Mouse (Mus musculus): ENCODE results near the gene Ccdc162. TPM values are rescaled to one million over a fixed set of nuclear protein-coding genes. Genes with fewer than 3 reads are reported as not detected.

The Ccdc162 gene
- total and polyA plus RNA-seq, 3 experiments: 0.60 TPM; not detected in 2

GRCm38 (mm10) chr10:41757226-41757625 lies 40.8 kb upstream of the Ccdc162 start:
- Histone ChIP-seq H3K9me3 (replicated peaks) (no peaks in the 10 kb centered on the region), H3K4me3 (ENCODE audit: low read depth, low read length) (no peak overlapping the region), H3K36me3 (replicated peaks) (peaks cover 55% of the 10 kb centered on the region), H3K4me1 (ENCODE audit: insufficient read depth, low read depth, low read length) (peaks cover 5% of the 10 kb centered on the region; the same call in 1 of the 2 replicates), H3K27me3 (ENCODE audit: insufficient read depth, low read length) (no peaks in the 10 kb centered on the region)
- no peak for TF ChIP-seq POLR2AphosphoS5 (IDR thresholded peaks at IDR 0.05; ENCODE audit: insufficient replicate concordance, low read depth, low read length)
- TF ChIP-seq CTCF (IDR thresholded peaks at IDR 0.05; ENCODE audit: low read depth, low read length): no peak
- TF ChIP-seq TAL1 (conservative IDR thresholded peaks at IDR 0.05; ENCODE audit: low read depth, low read length): no peak
- no peak for TF ChIP-seq GATA1 (IDR thresholded peaks at IDR 0.05; ENCODE audit: borderline replicate concordance, low read length)
- no peak for TF ChIP-seq GATA2 (IDR thresholded peaks at IDR 0.05; ENCODE audit: borderline replicate concordance, low read depth, low read length)
- ATAC-seq (ENCODE audit: extremely low read depth, insufficient number of reproducible peaks, low FRiP score, poor library complexity, severe bottlenecking) (no peak), DNase-seq (ENCODE audit: low spot score) (no peak)

GRCm38 (mm10) chr10:41751867-41752480 lies 35.5 kb upstream of the Ccdc162 start:
- H3K4me3 ChIP-seq (ENCODE audit: low read depth, low read length): no peak overlapping the region
- ATAC-seq (ENCODE audit: extremely low read depth, insufficient number of reproducible peaks, low FRiP score, poor library complexity, severe bottlenecking) (no peak), DNase-seq (ENCODE audit: low spot score) (no peak)
- no peaks in the 10 kb centered on the region for H3K9me3 ChIP-seq (replicated peaks)
- H3K36me3 ChIP-seq (replicated peaks): peaks cover 54% of the 10 kb centered on the region
- H3K27me3 ChIP-seq (ENCODE audit: insufficient read depth, low read length): no peaks in the 10 kb centered on the region
- peaks cover 3% of the 10 kb centered on the region; the same call in 1 of the 2 replicates for H3K4me1 ChIP-seq (ENCODE audit: insufficient read depth, low read depth, low read length)
- TF ChIP-seq POLR2AphosphoS5 (IDR thresholded peaks at IDR 0.05; ENCODE audit: insufficient replicate concordance, low read depth, low read length) (no peak), GATA1 (IDR thresholded peaks at IDR 0.05; ENCODE audit: borderline replicate concordance, low read length) (no peak), GATA2 (IDR thresholded peaks at IDR 0.05; ENCODE audit: borderline replicate concordance, low read depth, low read length) (no peak), CTCF (IDR thresholded peaks at IDR 0.05; ENCODE audit: low read depth, low read length) (no peak), TAL1 (conservative IDR thresholded peaks at IDR 0.05; ENCODE audit: low read depth, low read length) (no peak)

DNA sequence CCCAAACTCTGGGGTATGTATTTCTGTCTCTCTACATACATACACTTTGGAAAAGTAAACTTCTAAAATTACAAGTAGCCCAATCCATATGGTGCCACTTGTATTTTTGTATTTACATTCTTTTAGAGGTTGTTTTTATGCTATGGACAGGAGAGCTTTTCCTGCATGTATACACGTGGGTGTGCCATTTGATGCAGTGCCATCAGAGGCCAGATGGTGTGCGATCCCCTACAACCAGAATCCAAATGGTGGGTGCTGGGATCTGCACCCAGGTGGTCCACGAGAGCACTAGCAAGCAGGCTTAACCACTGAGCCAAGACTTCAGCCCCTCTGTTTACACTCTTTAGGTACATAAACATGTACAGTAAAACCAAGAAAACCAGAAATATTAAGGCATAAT lies 32.9 kb upstream of the Ccdc162 start:
- peaks cover 3% of the 10 kb centered on the region; the same call in 1 of the 2 replicates for H3K4me1 ChIP-seq (ENCODE audit: insufficient read depth, low read depth, low read length)
- H3K36me3 ChIP-seq (replicated peaks): peaks cover 57% of the 10 kb centered on the region
- H3K27me3 ChIP-seq (ENCODE audit: insufficient read depth, low read length): no peaks in the 10 kb centered on the region
- no peak for DNase-seq (ENCODE audit: low spot score)
- no peak for ATAC-seq (ENCODE audit: extremely low read depth, insufficient number of reproducible peaks, low FRiP score, poor library complexity, severe bottlenecking)
- H3K9me3 ChIP-seq (replicated peaks): no peaks in the 10 kb centered on the region
- no peak overlapping the region for H3K4me3 ChIP-seq (ENCODE audit: low read depth, low read length)
- no peak for TF ChIP-seq POLR2AphosphoS5 (IDR thresholded peaks at IDR 0.05; ENCODE audit: insufficient replicate concordance, low read depth, low read length)
- no peak for TF ChIP-seq CTCF (IDR thresholded peaks at IDR 0.05; ENCODE audit: low read depth, low read length)
- TF ChIP-seq GATA2 (IDR thresholded peaks at IDR 0.05; ENCODE audit: borderline replicate concordance, low read depth, low read length): no peak
- TF ChIP-seq GATA1 (IDR thresholded peaks at IDR 0.05; ENCODE audit: borderline replicate concordance, low read length): no peak
- no peak for TF ChIP-seq TAL1 (conservative IDR thresholded peaks at IDR 0.05; ENCODE audit: low read depth, low read length)

DNA sequence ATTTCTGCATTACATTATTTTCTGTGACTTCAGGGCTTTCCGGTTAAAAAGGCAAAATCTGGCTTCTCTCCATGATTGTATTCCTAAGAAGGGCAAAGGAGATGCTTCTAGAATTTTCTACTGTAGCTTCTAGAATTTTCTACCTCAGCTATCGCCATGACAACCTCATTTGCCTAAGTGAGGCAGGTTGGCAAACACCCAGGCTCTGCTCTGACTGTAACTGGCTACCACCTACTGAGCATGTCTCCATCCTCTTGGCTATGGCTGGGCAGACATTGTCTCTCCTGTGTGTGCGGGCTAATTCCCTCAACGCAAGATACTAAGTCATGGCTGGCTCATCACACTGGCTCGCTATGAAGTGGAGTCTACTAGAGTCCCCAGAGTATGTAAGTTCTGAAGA lies 30.1 kb upstream of the Ccdc162 start:
- peaks cover 60% of the 10 kb centered on the region for H3K36me3 ChIP-seq (replicated peaks)
- H3K9me3 ChIP-seq (replicated peaks): no peaks in the 10 kb centered on the region
- DNase-seq (ENCODE audit: low spot score): no peak
- H3K27me3 ChIP-seq (ENCODE audit: insufficient read depth, low read length): no peaks in the 10 kb centered on the region
- TF ChIP-seq POLR2AphosphoS5 (IDR thresholded peaks at IDR 0.05; ENCODE audit: insufficient replicate concordance, low read depth, low read length): no peak
- TF ChIP-seq GATA2 (IDR thresholded peaks at IDR 0.05; ENCODE audit: borderline replicate concordance, low read depth, low read length): no peak
- no peak for TF ChIP-seq GATA1 (IDR thresholded peaks at IDR 0.05; ENCODE audit: borderline replicate concordance, low read length)
- TF ChIP-seq CTCF (IDR thresholded peaks at IDR 0.05; ENCODE audit: low read depth, low read length): no peak
- no peak for TF ChIP-seq TAL1 (conservative IDR thresholded peaks at IDR 0.05; ENCODE audit: low read depth, low read length)
- H3K4me1 ChIP-seq (ENCODE audit: insufficient read depth, low read depth, low read length): no peaks in the 10 kb centered on the region; the same call in 1 of the 2 replicates
- no peak overlapping the region for H3K4me3 ChIP-seq (ENCODE audit: low read depth, low read length)
- no peak for ATAC-seq (ENCODE audit: extremely low read depth, insufficient number of reproducible peaks, low FRiP score, poor library complexity, severe bottlenecking)

GRCm38 (mm10) chr10:41744006-41744405 lies 27.6 kb upstream of the Ccdc162 start:
- ATAC-seq (ENCODE audit: extremely low read depth, insufficient number of reproducible peaks, low FRiP score, poor library complexity, severe bottlenecking) (no peak), DNase-seq (ENCODE audit: low spot score) (no peak)
- Histone ChIP-seq H3K36me3 (replicated peaks) (peaks cover 59% of the 10 kb centered on the region), H3K4me3 (ENCODE audit: low read depth, low read length) (no peak overlapping the region), H3K27me3 (ENCODE audit: insufficient read depth, low read length) (no peaks in the 10 kb centered on the region), H3K9me3 (replicated peaks) (no peaks in the 10 kb centered on the region), H3K4me1 (ENCODE audit: insufficient read depth, low read depth, low read length) (no peaks in the 10 kb centered on the region; the same call in 1 of the 2 replicates)
- TF ChIP-seq TAL1 (conservative IDR thresholded peaks at IDR 0.05; ENCODE audit: low read depth, low read length): no peak
- TF ChIP-seq CTCF (IDR thresholded peaks at IDR 0.05; ENCODE audit: low read depth, low read length): no peak

DNA sequence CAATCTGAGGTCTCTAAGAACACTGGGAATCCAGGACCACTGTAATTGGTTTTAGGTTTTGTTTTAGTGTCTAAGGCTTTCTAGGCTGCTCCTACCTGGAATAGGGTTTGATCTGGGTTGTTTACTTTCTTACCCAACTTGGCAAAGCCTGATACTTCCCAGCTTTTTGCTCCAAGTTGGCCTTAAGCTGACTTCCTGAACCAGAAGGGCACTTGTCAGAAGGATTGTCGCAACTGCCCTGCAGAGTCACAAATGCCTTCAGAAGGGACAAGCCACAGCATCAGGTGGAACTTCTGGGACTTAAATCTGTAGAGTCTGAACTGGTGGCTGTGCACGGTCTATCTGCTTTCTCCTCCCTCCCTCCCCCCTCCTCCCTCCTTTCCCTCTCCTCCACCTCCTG lies 23.8 kb upstream of the Ccdc162 start:
- peaks cover 2% of the 10 kb centered on the region; the same call in 1 of the 2 replicates for H3K27me3 ChIP-seq (ENCODE audit: insufficient read depth, low read length)
- H3K9me3 ChIP-seq (replicated peaks): no peaks in the 10 kb centered on the region
- DNase-seq (ENCODE audit: low spot score) (no peak), ATAC-seq (ENCODE audit: extremely low read depth, insufficient number of reproducible peaks, low FRiP score, poor library complexity, severe bottlenecking) (no peak)
- H3K4me3 ChIP-seq (ENCODE audit: low read depth, low read length): no peak overlapping the region
- TF ChIP-seq CTCF (IDR thresholded peaks at IDR 0.05; ENCODE audit: low read depth, low read length): no peak
- TF ChIP-seq TAL1 (conservative IDR thresholded peaks at IDR 0.05; ENCODE audit: low read depth, low read length): no peak
- no peak for TF ChIP-seq GATA1 (IDR thresholded peaks at IDR 0.05; ENCODE audit: borderline replicate concordance, low read length)
- TF ChIP-seq POLR2AphosphoS5 (IDR thresholded peaks at IDR 0.05; ENCODE audit: insufficient replicate concordance, low read depth, low read length): no peak
- no peak for TF ChIP-seq GATA2 (IDR thresholded peaks at IDR 0.05; ENCODE audit: borderline replicate concordance, low read depth, low read length)
- no peaks in the 10 kb centered on the region for H3K4me1 ChIP-seq (ENCODE audit: insufficient read depth, low read depth, low read length)
- H3K36me3 ChIP-seq (replicated peaks): peaks cover 77% of the 10 kb centered on the region
